Mouse (Mus musculus) lung, postnatal 0 days (tissue): Measurements from ENCODE around the gene Cep97. TPM values are rescaled to one million over a fixed set of nuclear protein-coding genes. Genes with fewer than 3 reads are reported as not detected.
A peak's percentile ranks its signal among the peaks of the same experiment; 100 is the strongest.

Experiments
- ATAC-seq: fragments of 200-750 bp; cut with Nextera tagmentation; 2 replicates; pipeline ENCODE4 v1.8.0; 2017; ENCODE audit warnings: moderate library complexity
- DNase-seq: peaks from one replicate; pipeline ENCODE4 v3.0.0-alpha.2; 2016; ENCODE audit warnings: low spot score
- H3K27ac ChIP-seq: fragments of 300-500 bp; sonication (generic); 2 replicates; pipeline ENCODE4 v1.5.1; 2014; ENCODE audit warnings: antibody characterized with exemption, mild to moderate bottlenecking, low read length, mixed read lengths
- H3K27me3 ChIP-seq: fragments of 300-500 bp; sonication (generic); replicated peaks from 2 replicates; pipeline ENCODE4 v1.6.1; 2014; ENCODE audit warnings: low read length, mixed read lengths; ENCODE audit not compliant: insufficient read depth
- H3K36me3 ChIP-seq: fragments of 300-500 bp; sonication (generic); 2 replicates; pipeline ENCODE4 v1.6.1; 2014; ENCODE audit warnings: low read length, mixed read lengths; ENCODE audit not compliant: insufficient read depth
- H3K4me1 ChIP-seq: fragments of 300-500 bp; sonication (generic); 2 replicates; pipeline ENCODE4 v1.6.1; 2014; ENCODE audit warnings: antibody characterized with exemption, low read depth, low read length, mixed read lengths; ENCODE audit not compliant: insufficient read depth
- H3K4me2 ChIP-seq: fragments of 300-500 bp; sonication (generic); replicated peaks from 2 replicates; pipeline ENCODE4 v1.6.1; 2014; ENCODE audit warnings: low read depth, mild to moderate bottlenecking, low read length, moderate library complexity, mixed read lengths
- H3K4me3 ChIP-seq: fragments of 300-500 bp; sonication (generic); 2 replicates; pipeline ENCODE4 v1.5.1; 2014; ENCODE audit warnings: low read depth, low read length
- H3K9ac ChIP-seq: fragments of 300-500 bp; sonication (generic); replicated peaks from 2 replicates; pipeline ENCODE4 v1.6.1; 2014; ENCODE audit warnings: low read depth, mild to moderate bottlenecking
- H3K9me3 ChIP-seq: fragments of 300-500 bp; sonication (generic); 2 replicates; pipeline ENCODE4 v1.6.1; 2016; ENCODE audit warnings: low read length, mixed read lengths
- CTCF ChIP-seq: IDR thresholded peaks from 2 replicates; pipeline ENCODE4 v1.5.1; 2016; ENCODE audit warnings: antibody characterized with exemption, mild to moderate bottlenecking
- EP300 ChIP-seq: IDR thresholded peaks from 2 replicates; pipeline ENCODE4 v1.6.1; 2016; ENCODE audit warnings: antibody characterized with exemption, mild to moderate bottlenecking, control low read depth
- WGBS: fragments of 180-500 bp; shearing (Covaris S2); extraction: QIAGEN DNeasy Blood & Tissue Kit; methylation state at CpG from one replicate; pipeline ENCODE4 v1.1.7; 2014; 5-methylcytosine and 5-hydroxymethylcytosine counted together
- polyA plus RNA-seq: library from polyadenylated mRNA; unstranded; fragments of >200 nt; fragmentation: Nextera tagmentation; extraction: Ambion mirVana; gene quantifications from 2 replicates; pipeline ENCODE4 v1.2.1, GENCODE M21; 2015

Cep97 gene
- polyA plus RNA-seq = 3.8 and 4.0 TPM in 2 replicates

- under 1% methylated on average over 24 of the region's 24 CpGs for WGBS
Measured at GRCm38 (mm10) chr16:55934453-55935037, at the start of gene Cep97. TSS of gene Cep97 (minus strand) at chr16:55934855.

DNA sequence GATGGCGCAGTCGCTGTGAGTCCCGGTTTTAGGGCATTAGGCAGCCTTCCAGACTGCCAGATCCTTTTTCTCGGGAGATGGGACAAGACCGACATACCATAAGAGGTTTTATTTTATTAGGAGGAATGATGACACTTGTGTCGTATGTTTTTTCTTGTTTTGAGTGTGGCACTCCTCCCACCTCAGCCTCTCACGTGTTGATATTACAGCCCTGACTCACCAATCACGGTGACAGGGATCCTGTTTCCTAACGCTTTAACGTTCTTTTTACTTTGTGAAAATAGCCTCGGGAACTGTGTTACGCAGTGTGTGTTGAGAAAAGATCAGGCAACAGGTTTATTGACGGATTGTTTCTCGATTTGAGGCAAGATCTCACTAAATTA lies 40.2 kb upstream of the Cep97 start:
- Histone ChIP-seq H3K36me3 (peaks cover 23% of the 10 kb centered on the region), H3K9ac (peak overlapping the region; percentile 94), H3K27me3 (no peaks in the 10 kb centered on the region), H3K4me3 (peak overlapping the region; percentile 98), H3K4me1 (peaks cover 6% of the 10 kb centered on the region; the same call in 1 of the 2 replicates), H3K27ac (peak overlapping the region; percentile 95), H3K4me2 (peak overlapping the region; percentile 68), H3K9me3 (no peaks in the 10 kb centered on the region)
- 6% methylated on average over 14 of the region's 14 CpGs for WGBS
- ATAC-seq (peak; percentile 46), DNase-seq (peak; percentile 88)
- TF ChIP-seq CTCF (no peak), EP300 (no peak)

More at GRCm38 (mm10) chr16:55934453-55935037, at the start of gene Cep97:
- H3K4me3 ChIP-seq = peak within 1 kb of the TSS; percentile 77
- no peaks in the 10 kb centered on the region for H3K36me3 ChIP-seq
- ATAC-seq = peak; percentile 99
- no peaks in the 10 kb centered on the region for H3K27me3 ChIP-seq
- H3K9ac ChIP-seq = peak within 1 kb of the TSS; percentile 56
- no peaks in the 10 kb centered on the region for H3K9me3 ChIP-seq
- no peaks in the 10 kb centered on the region for H3K4me1 ChIP-seq
- TF ChIP-seq CTCF (peak; percentile 27; the same call in 1 of the 2 replicates), EP300 (no peak)
- H3K4me2 ChIP-seq = peak within 1 kb of the TSS; percentile 81
- H3K27ac ChIP-seq = no peak within 1 kb of the TSS
- DNase-seq = peak; percentile 95

DNA sequence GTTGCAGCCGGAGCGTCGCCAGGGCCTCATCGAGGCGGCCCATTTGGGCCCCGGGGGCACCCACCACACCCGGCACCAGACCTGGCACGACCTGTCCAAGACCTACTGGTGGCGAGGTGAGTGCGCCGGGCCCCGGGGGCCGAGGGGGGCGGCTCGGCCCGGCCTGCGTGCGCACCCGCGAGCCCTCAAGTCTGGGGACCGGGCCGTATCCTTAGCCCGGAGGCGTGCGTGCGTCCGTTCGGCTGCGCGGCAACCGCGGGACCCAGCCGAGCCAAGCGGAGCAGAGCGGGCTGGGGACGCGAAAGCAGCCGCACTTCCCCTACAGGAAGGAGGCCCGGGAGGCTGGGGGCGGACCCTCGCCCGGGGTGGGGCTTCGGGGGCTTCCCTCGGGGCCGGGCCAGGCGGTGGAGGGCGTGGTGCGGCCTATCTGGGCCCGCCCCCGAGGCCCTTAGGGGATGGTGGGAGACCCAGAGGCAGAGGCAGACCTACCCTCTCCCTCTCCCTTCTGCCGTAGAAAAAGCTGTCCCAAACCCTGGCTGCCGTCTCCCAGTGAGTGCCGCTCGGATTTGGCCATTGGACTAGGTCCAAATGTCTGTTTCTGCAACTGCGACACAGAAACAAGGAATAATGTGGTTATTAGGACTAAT lies 39.7 kb upstream of the Cep97 start:
- H3K4me3 ChIP-seq = peak overlapping the region; percentile 98
- H3K27me3 ChIP-seq = no peaks in the 10 kb centered on the region
- WGBS = 0% methylated on average over 35 of the region's 55 CpGs
- DNase-seq (peak; percentile 96), ATAC-seq (peak; percentile 92)
- peak overlapping the region; percentile 94 for H3K9ac ChIP-seq
- H3K27ac ChIP-seq = peak overlapping the region; percentile 95
- TF ChIP-seq CTCF (no peak), EP300 (no peak)
- no peaks in the 10 kb centered on the region for H3K9me3 ChIP-seq
- peak overlapping the region; percentile 68 for H3K4me2 ChIP-seq
- peaks cover 6% of the 10 kb centered on the region; the same call in 1 of the 2 replicates for H3K4me1 ChIP-seq
- H3K36me3 ChIP-seq = peaks cover 28% of the 10 kb centered on the region

DNA sequence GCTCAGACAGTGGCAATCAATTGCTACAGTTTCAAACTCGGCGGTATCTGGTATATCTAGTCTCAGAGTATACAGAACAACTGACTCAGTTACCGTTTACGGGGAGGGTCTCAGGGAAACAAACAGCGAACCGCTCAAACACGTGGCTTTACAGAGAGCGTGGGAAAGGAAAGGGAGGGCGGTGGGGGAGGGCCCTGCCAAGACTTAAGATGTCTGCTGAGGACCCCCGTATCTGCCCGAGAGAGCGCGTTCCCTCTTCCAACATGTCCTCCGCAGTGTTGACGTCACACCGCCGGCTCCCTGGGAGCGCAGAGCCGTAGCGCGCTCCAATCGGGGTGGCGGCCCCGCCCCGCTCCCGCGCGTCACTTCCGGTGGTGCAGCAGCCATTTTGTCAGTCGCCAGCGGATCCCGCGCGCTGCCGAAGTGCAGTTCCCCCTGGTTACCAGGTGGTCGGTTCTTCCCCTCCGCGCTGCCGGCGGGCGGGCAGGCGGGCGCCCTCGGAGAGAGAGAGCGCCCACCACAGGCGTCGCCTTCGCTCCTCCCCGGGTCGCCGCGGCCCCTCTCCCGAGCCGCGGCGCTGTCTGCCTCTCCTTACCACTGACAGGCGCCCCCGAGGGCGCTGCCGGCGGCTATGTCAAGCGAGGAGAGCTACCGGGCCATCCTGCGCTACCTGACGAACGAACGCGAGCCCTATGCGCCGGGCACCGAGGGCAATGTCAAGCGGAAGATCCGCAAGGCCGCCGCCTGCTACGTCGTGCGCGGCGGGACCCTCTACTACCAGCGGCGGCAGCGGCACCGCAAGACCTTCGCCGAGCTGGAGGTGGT lies 39.0 kb upstream of the Cep97 start, which contains the start of gene Zbtb11:
Zbtb11 (plus strand) TSS at position 453 of the 825 bp plus-strand sequence.
- H3K9me3 ChIP-seq = no peaks in the 10 kb centered on the region
- H3K4me1 ChIP-seq = peaks cover 6% of the 10 kb centered on the region; the same call in 1 of the 2 replicates
- H3K9ac ChIP-seq = peak within 1 kb of the TSS; percentile 94
- peaks cover 28% of the 10 kb centered on the region for H3K36me3 ChIP-seq
- H3K27me3 ChIP-seq = no peaks in the 10 kb centered on the region
- WGBS = under 1% methylated on average over 68 of the region's 86 CpGs
- DNase-seq (peak; percentile 99), ATAC-seq (peak; percentile 94)
- H3K27ac ChIP-seq = peak within 1 kb of the TSS; percentile 95
- H3K4me3 ChIP-seq = peak within 1 kb of the TSS; percentile 98
- H3K4me2 ChIP-seq = peak within 1 kb of the TSS; percentile 68
- TF ChIP-seq CTCF (peak; percentile 34; the same call in 1 of the 2 replicates), EP300 (no peak)

DNA sequence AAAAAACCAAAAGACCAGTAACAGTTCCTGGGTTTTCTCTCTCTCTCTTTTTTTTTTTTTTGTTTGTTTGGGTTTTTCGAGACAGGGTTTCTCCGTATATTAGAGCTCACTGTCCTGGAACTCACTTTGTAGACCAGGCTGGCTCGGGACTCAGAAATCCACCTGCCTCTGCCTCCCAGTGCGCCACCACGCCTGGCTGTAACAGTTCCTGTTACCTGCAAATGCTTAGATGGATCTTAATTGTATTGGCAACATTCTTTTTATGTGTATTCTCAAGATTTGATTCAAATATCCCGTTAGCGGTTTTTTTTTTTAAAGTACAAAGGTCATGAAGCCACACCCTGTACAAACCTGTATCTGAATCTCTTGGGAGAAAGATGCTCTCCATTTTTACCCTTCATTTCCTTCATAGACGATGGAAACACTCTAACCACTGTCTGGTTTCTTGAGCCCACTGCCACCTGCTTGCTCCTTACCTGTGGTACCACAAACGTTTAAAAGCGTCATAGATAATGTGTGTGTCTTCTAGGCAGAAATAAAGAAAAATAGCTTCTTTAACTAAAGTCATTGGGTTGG lies 38.1 kb upstream of the Cep97 start:
- no peaks in the 10 kb centered on the region for H3K27me3 ChIP-seq
- no peak for TF ChIP-seq CTCF
- no peak for TF ChIP-seq EP300
- H3K9me3 ChIP-seq = no peaks in the 10 kb centered on the region
- H3K36me3 ChIP-seq = peaks cover 28% of the 10 kb centered on the region
- DNase-seq (no peak), ATAC-seq (no peak)
- H3K4me2 ChIP-seq = peak overlapping the region; percentile 56
- 47% methylated on average over 10 of the region's 10 CpGs for WGBS
- no peak overlapping the region for H3K27ac ChIP-seq
- peaks cover 6% of the 10 kb centered on the region; the same call in 1 of the 2 replicates for H3K4me1 ChIP-seq
- H3K9ac ChIP-seq = 0 out of 2 replicates have a peak overlapping the region, but pooled peaks have one; percentile 5
- H3K4me3 ChIP-seq = peak overlapping the region; percentile 98
